Mouse (Mus musculus) brain, embryonic 14.5 days (tissue): Measurements from ENCODE around the gene Itih4. TPM values are rescaled to one million over a fixed set of nuclear protein-coding genes. Genes with fewer than 3 reads are reported as not detected.

Source experiments
- DNase-seq: peaks from one replicate; pipeline ENCODE4 v3.0.0-alpha.2; 2011; ENCODE audit warnings: low read depth
- CTCF ChIP-seq: fragments of 200-500 bp; IDR thresholded peaks from 2 replicates; pipeline ENCODE4 v1.5.1; 2012; ENCODE audit warnings: inconsistent platforms, mild to moderate bottlenecking, moderate library complexity, borderline replicate concordance; ENCODE audit not compliant: insufficient read depth, insufficient read length; ENCODE audit errors: extremely low read depth
- POLR2A ChIP-seq: fragments of 200-500 bp; IDR thresholded peaks from 2 replicates; pipeline ENCODE4 v1.6.1; 2012; ENCODE audit warnings: mild to moderate bottlenecking, inconsistent platforms, borderline replicate concordance; ENCODE audit not compliant: poor library complexity, insufficient read depth, insufficient read length, severe bottlenecking; ENCODE audit errors: extremely low read depth
- polyA plus RNA-seq: library from polyadenylated mRNA; depleted of rRNA; stranded (reverse); fragments of >200 nt; gene quantifications from 2 replicates; pipeline ENCODE4 v1.2.3, GENCODE M21; 2012

Itih4 gene
- polyA plus RNA-seq, 1 experiment, result 0.10 TPM

GRCm38 (mm10) chr14:30867042-30867441 is 19.2 kb upstream of the Itih4 start:
- TF ChIP-seq POLR2A (no peak), CTCF (peak; percentile 83; the same call in 1 of the 2 replicates)

GRCm38 (mm10) chr14:30868826-30869225 is 17.4 kb upstream of the Itih4 start:
- no peak for DNase-seq
- no peak for TF ChIP-seq POLR2A

More at GRCm38 (mm10) chr14:30867042-30867441, 19.2 kb upstream of the Itih4 start:
- DNase-seq, result peak; percentile 74

- TF ChIP-seq POLR2A (no peak), CTCF (no peak)
- DNase-seq, result no peak
These were observed 16.9 kb upstream of the Itih4 start for GRCm38 (mm10) chr14:30869391-30869801.

GRCm38 (mm10) chr14:30870206-30871147 is 15.8 kb upstream of the Itih4 start:
- no peak for TF ChIP-seq POLR2A
- TF ChIP-seq CTCF, result no peak
- DNase-seq, result peak; percentile 2

GRCm38 (mm10) chr14:30874095-30874700 is 12.1 kb upstream of the Itih4 start:
- TF ChIP-seq POLR2A, result no peak
- no peak for TF ChIP-seq CTCF
- DNase-seq, result no peak

- TF ChIP-seq POLR2A (no peak), CTCF (no peak)
- no peak for DNase-seq
These were observed 11.0 kb upstream of the Itih4 start for GRCm38 (mm10) chr14:30875130-30875865.

GRCm38 (mm10) chr14:30875955-30876354 is 10.3 kb upstream of the Itih4 start:
- no peak for TF ChIP-seq CTCF
- no peak for TF ChIP-seq POLR2A
- DNase-seq, result no peak

- TF ChIP-seq CTCF (no peak), POLR2A (no peak)
- DNase-seq, result no peak
These were observed 9.8 kb upstream of the Itih4 start for GRCm38 (mm10) chr14:30876451-30876850.

GRCm38 (mm10) chr14:30877827-30878226 is 8.4 kb upstream of the Itih4 start:
- no peak for DNase-seq
- no peak for TF ChIP-seq POLR2A

- TF ChIP-seq CTCF, result no peak
- TF ChIP-seq POLR2A, result no peak
- DNase-seq, result peak; percentile 37
These were observed 7.2 kb upstream of the Itih4 start, which contains the start of gene Mustn1 for GRCm38 (mm10) chr14:30878958-30879571. Gene Mustn1 (plus strand): TSS chr14:30879200.

GRCm38 (mm10) chr14:30879794-30880193 is 6.5 kb upstream of the Itih4 start:
- DNase-seq, result no peak
- TF ChIP-seq CTCF, result no peak
- no peak for TF ChIP-seq POLR2A
